Mouse (Mus musculus) right cerebral cortex, postnatal 14 days (tissue): Measurements from ENCODE around the gene Abcf2.
"Not testable (repeated sequence)": the region's sequence is repeated elsewhere in the genome, so short reads cannot be mapped to it uniquely, and the experiment has no call there.

ENCODE experiments used
- DNase-seq: peaks from one replicate; pipeline ENCODE4 v3.0.0; 2022

The Abcf2 gene

GRCm38 (mm10) chr5:24586106-24586505, 8.8 kb upstream of the Abcf2 start:
- no peak for DNase-seq

GRCm38 (mm10) chr5:24578109-24578963, 1.1 kb upstream of the Abcf2 start:
- no peak for DNase-seq

- DNase-seq, result peak; percentile 33
These were observed 475 bp downstream of the Abcf2 start for GRCm38 (mm10) chr5:24576801-24577182.

GRCm38 (mm10) chr5:24575948-24576347, 1.3 kb downstream of the Abcf2 start:
- no peak for DNase-seq

GRCm38 (mm10) chr5:24556709-24557108, 20.6 kb downstream of the Abcf2 start, which contains the start of gene 4931409K22Rik:
4931409K22Rik (minus strand) TSS chr5:24556809.
- DNase-seq, result no peak

GRCm38 (mm10) chr5:24555335-24555734, 21.9 kb downstream of the Abcf2 start:
- DNase-seq, result not testable (repeated sequence)

- no peak for DNase-seq
These were observed 23.5 kb downstream of the Abcf2 start for GRCm38 (mm10) chr5:24553621-24554244.

GRCm38 (mm10) chr5:24551317-24551688, 26.0 kb downstream of the Abcf2 start:
- no peak for DNase-seq

- peak; percentile 70 for DNase-seq
These were observed 26.5 kb downstream of the Abcf2 start for GRCm38 (mm10) chr5:24550598-24551316.

GRCm38 (mm10) chr5:24542643-24543042, 34.6 kb downstream of the Abcf2 start:
- no peak for DNase-seq

GRCm38 (mm10) chr5:24541144-24541569, 36.1 kb downstream of the Abcf2 start:
- no peak for DNase-seq

- DNase-seq, result peak; percentile 59
These were observed 36.7 kb downstream of the Abcf2 start, which contains the start of gene Asb10 for GRCm38 (mm10) chr5:24540387-24541143. Asb10 (minus strand) TSS chr5:24540978.

- no peak for DNase-seq
These were observed 37.5 kb downstream of the Abcf2 start for GRCm38 (mm10) chr5:24539571-24540296.

- no peak for DNase-seq
These were observed 39.6 kb downstream of the Abcf2 start for GRCm38 (mm10) chr5:24537618-24538017.

- DNase-seq, result no peak
These were observed 40.8 kb downstream of the Abcf2 start for GRCm38 (mm10) chr5:24536511-24536910.

- no peak for DNase-seq
These were observed 41.5 kb downstream of the Abcf2 start for GRCm38 (mm10) chr5:24535731-24536130.

- DNase-seq, result no peak
These were observed 43.0 kb downstream of the Abcf2 start for GRCm38 (mm10) chr5:24534292-24534691.

GRCm38 (mm10) chr5:24533391-24533790, 43.9 kb downstream of the Abcf2 start:
- DNase-seq, result no peak

GRCm38 (mm10) chr5:24530042-24530689, 47.1 kb downstream of the Abcf2 start:
- peak; percentile 92 for DNase-seq

- DNase-seq, result no peak
These were observed 49.5 kb downstream of the Abcf2 start for GRCm38 (mm10) chr5:24527780-24528179.

GRCm38 (mm10) chr5:24526889-24527230, 50.4 kb downstream of the Abcf2 start, which contains the start of gene Gbx1:
Gbx1 (minus strand) TSS chr5:24527202.
- no peak for DNase-seq
